Mouse (Mus musculus) lung, postnatal 0 days (tissue): ENCODE results near the gene Gsta2. TPM values are rescaled to one million over a fixed set of nuclear protein-coding genes. Genes with fewer than 3 reads are reported as not detected.
"Not testable (repeated sequence)": the region's sequence is repeated elsewhere in the genome, so short reads cannot be mapped to it uniquely, and the experiment has no call there.

Experiments used
- ATAC-seq: fragments of 200-750 bp; cut with Nextera tagmentation; 2 replicates; pipeline ENCODE4 v1.8.0; 2017; ENCODE audit warnings: moderate library complexity
- DNase-seq: peaks from one replicate; pipeline ENCODE4 v3.0.0-alpha.2; 2016; ENCODE audit warnings: low spot score
- H3K27ac ChIP-seq: fragments of 300-500 bp; sonication (generic); 2 replicates; pipeline ENCODE4 v1.5.1; 2014; ENCODE audit warnings: antibody characterized with exemption, mild to moderate bottlenecking, low read length, mixed read lengths
- H3K27me3 ChIP-seq: fragments of 300-500 bp; sonication (generic); replicated peaks from 2 replicates; pipeline ENCODE4 v1.6.1; 2014; ENCODE audit warnings: low read length, mixed read lengths; ENCODE audit not compliant: insufficient read depth
- H3K36me3 ChIP-seq: fragments of 300-500 bp; sonication (generic); 2 replicates; pipeline ENCODE4 v1.6.1; 2014; ENCODE audit warnings: low read length, mixed read lengths; ENCODE audit not compliant: insufficient read depth
- H3K4me1 ChIP-seq: fragments of 300-500 bp; sonication (generic); 2 replicates; pipeline ENCODE4 v1.6.1; 2014; ENCODE audit warnings: antibody characterized with exemption, low read depth, low read length, mixed read lengths; ENCODE audit not compliant: insufficient read depth
- H3K4me2 ChIP-seq: fragments of 300-500 bp; sonication (generic); replicated peaks from 2 replicates; pipeline ENCODE4 v1.6.1; 2014; ENCODE audit warnings: low read depth, mild to moderate bottlenecking, low read length, moderate library complexity, mixed read lengths
- H3K4me3 ChIP-seq: fragments of 300-500 bp; sonication (generic); 2 replicates; pipeline ENCODE4 v1.5.1; 2014; ENCODE audit warnings: low read depth, low read length
- H3K9ac ChIP-seq: fragments of 300-500 bp; sonication (generic); replicated peaks from 2 replicates; pipeline ENCODE4 v1.6.1; 2014; ENCODE audit warnings: low read depth, mild to moderate bottlenecking
- H3K9me3 ChIP-seq: fragments of 300-500 bp; sonication (generic); 2 replicates; pipeline ENCODE4 v1.6.1; 2016; ENCODE audit warnings: low read length, mixed read lengths
- CTCF ChIP-seq: IDR thresholded peaks from 2 replicates; pipeline ENCODE4 v1.5.1; 2016; ENCODE audit warnings: antibody characterized with exemption, mild to moderate bottlenecking
- EP300 ChIP-seq: IDR thresholded peaks from 2 replicates; pipeline ENCODE4 v1.6.1; 2016; ENCODE audit warnings: antibody characterized with exemption, mild to moderate bottlenecking, control low read depth
- WGBS: fragments of 180-500 bp; shearing (Covaris S2); extraction: QIAGEN DNeasy Blood & Tissue Kit; methylation state at CpG from one replicate; pipeline ENCODE4 v1.1.7; 2014; 5-methylcytosine and 5-hydroxymethylcytosine counted together
- polyA plus RNA-seq: library from polyadenylated mRNA; unstranded; fragments of >200 nt; fragmentation: Nextera tagmentation; extraction: Ambion mirVana; gene quantifications from 2 replicates; pipeline ENCODE4 v1.2.1, GENCODE M21; 2015

The Gsta2 gene
- polyA plus RNA-seq, 1 experiment from 2014 or later = 4.9 TPM

- Histone ChIP-seq H3K9ac (no peak overlapping the region), H3K27me3 (no peaks in the 10 kb centered on the region), H3K4me1 (no peaks in the 10 kb centered on the region), H3K27ac (no peak overlapping the region), H3K9me3 (no peaks in the 10 kb centered on the region), H3K4me3 (no peak overlapping the region), H3K4me2 (no peak overlapping the region), H3K36me3 (no peaks in the 10 kb centered on the region)
- WGBS = 86% methylated on average over 2 of the region's 2 CpGs
- ATAC-seq (no peak), DNase-seq (no peak)
- TF ChIP-seq CTCF (no peak), EP300 (no peak)
These were observed 13.8 kb upstream of the Gsta2 start for GRCm38 (mm10) chr9:78369349-78369748.

GRCm38 (mm10) chr9:78368671-78369293 lies 13.2 kb upstream of the Gsta2 start:
- no peak for TF ChIP-seq CTCF
- TF ChIP-seq EP300 = no peak
- Histone ChIP-seq H3K4me3 (no peak overlapping the region), H3K36me3 (no peaks in the 10 kb centered on the region), H3K27me3 (no peaks in the 10 kb centered on the region), H3K27ac (no peak overlapping the region), H3K4me2 (no peak overlapping the region), H3K4me1 (no peaks in the 10 kb centered on the region), H3K9ac (no peak overlapping the region), H3K9me3 (no peaks in the 10 kb centered on the region)
- ATAC-seq (no peak), DNase-seq (no peak)
- 69% methylated on average over 3 of the region's 3 CpGs for WGBS

GRCm38 (mm10) chr9:78367959-78368358 lies 12.4 kb upstream of the Gsta2 start, which contains the start of gene Dppa5a:
Dppa5a (minus strand) TSS chr9:78368177.
- H3K4me2 ChIP-seq, H3K27ac ChIP-seq, H3K4me3 ChIP-seq, H3K36me3 ChIP-seq, H3K4me1 ChIP-seq, H3K9ac ChIP-seq, ATAC-seq, H3K27me3 ChIP-seq, DNase-seq, H3K9me3 ChIP-seq: not testable (repeated sequence)
- WGBS = 92% methylated on average over 15 of the region's 16 CpGs

- DNase-seq (no peak), ATAC-seq (no peak)
- Histone ChIP-seq H3K4me3 (no peak overlapping the region), H3K4me2 (no peak overlapping the region), H3K27me3 (no peaks in the 10 kb centered on the region), H3K4me1 (no peaks in the 10 kb centered on the region), H3K9ac (no peak overlapping the region), H3K9me3 (no peaks in the 10 kb centered on the region), H3K27ac (no peak overlapping the region), H3K36me3 (no peaks in the 10 kb centered on the region)
- WGBS = 61% methylated on average over 13 of the region's 13 CpGs
- no peak for TF ChIP-seq EP300
- no peak for TF ChIP-seq CTCF
These were observed 10.4 kb upstream of the Gsta2 start for GRCm38 (mm10) chr9:78365850-78366544.

- Histone ChIP-seq H3K36me3 (no peaks in the 10 kb centered on the region), H3K4me2 (no peak overlapping the region), H3K4me3 (no peak overlapping the region), H3K9ac (no peak overlapping the region), H3K27me3 (no peaks in the 10 kb centered on the region), H3K9me3 (no peaks in the 10 kb centered on the region), H3K27ac (no peak overlapping the region), H3K4me1 (no peaks in the 10 kb centered on the region)
- 89% methylated on average over 6 of the region's 6 CpGs for WGBS
- no peak for DNase-seq
- no peak for ATAC-seq
- TF ChIP-seq CTCF = no peak
- TF ChIP-seq EP300 = no peak
These were observed 9.1 kb upstream of the Gsta2 start for GRCm38 (mm10) chr9:78364701-78365100.

GRCm38 (mm10) chr9:78363374-78363773 lies 7.8 kb upstream of the Gsta2 start:
- Histone ChIP-seq H3K4me1 (no peaks in the 10 kb centered on the region), H3K36me3 (no peaks in the 10 kb centered on the region), H3K4me2 (no peak overlapping the region), H3K27me3 (no peaks in the 10 kb centered on the region), H3K9me3 (no peaks in the 10 kb centered on the region), H3K4me3 (no peak overlapping the region), H3K27ac (no peak overlapping the region), H3K9ac (no peak overlapping the region)
- whole genome bisulfite sequencing = 48% methylated on average over 6 of the region's 6 CpGs
- peak; percentile 21 for DNase-seq
- TF ChIP-seq EP300 (peak; percentile 66), CTCF (no peak)
- peak; percentile 50 for ATAC-seq
